Mouse (Mus musculus) layer of hippocampus, adult 9-10 months (tissue): ENCODE results near the gene Mmrn2.
"Not testable (repeated sequence)": the region's sequence is repeated elsewhere in the genome, so short reads cannot be mapped to it uniquely, and the experiment has no call there.

Experiments
- DNase-seq: peaks from one replicate; pipeline ENCODE4 v3.0.0; 2022; ENCODE audit warnings: low spot score

The Mmrn2 gene

GRCm38 (mm10) chr14:34403424-34403823 is 28.2 kb downstream of the Mmrn2 start:
- DNase-seq: no peak

- DNase-seq: no peak
Observed at GRCm38 (mm10) chr14:34410716-34411115, 35.5 kb downstream of the Mmrn2 start.

DNA sequence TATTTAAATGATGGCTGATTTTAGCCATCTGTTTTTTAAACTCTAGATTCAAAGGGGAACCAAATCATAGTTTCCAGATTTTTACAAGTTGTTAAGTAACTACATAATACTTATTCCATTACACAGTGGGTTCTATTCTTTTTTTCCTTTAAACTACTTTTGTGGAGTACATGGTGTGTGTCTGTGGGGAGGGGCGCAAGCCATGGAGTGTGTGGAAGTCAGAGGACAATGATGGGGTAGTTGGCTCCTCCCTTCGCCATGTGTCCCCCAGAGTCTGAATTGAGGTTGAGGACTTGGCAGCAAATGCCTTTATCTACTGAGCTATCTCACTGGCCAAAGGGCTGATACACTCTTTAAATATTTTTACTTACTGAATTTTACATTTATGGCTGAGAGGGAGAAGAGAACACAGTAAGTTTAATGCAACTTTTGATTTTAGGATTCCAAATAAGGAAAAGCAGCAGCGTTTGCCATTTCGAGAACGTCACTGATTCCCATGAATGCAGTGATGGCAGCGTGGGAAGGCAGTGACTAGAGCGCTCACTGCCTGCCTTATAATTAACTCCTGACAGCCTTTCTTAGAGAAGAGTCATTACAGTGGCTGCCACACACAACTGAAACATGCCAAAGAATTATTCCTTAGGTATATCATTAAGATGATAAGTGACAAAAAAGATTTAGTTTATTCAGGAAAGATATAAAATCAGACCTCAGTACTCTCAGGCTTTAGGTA is 37.1 kb downstream of the Mmrn2 start:
- DNase-seq: no peak

GRCm38 (mm10) chr14:34416946-34417345 is 41.7 kb downstream of the Mmrn2 start:
- DNase-seq: not testable (repeated sequence)

DNA sequence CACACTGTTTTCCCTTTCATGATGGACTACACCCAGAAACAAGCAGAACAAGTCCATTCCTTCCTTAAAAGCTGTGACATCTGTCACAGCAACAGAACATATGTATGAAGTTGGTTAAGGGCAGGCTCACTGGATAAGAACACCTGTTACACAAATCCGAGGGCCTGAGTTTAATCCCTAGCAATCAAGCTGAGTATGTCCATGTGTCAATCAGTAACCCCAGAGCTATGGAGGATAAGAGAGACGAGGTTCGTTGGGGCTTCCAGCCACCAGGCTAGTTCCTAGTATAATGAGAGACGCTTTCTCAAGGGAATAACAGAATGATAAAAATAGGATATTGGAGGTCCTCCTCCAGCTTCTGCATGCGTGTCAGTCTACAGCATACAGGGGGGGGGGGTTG is 42.2 kb downstream of the Mmrn2 start:
- DNase-seq: no peak

DNA sequence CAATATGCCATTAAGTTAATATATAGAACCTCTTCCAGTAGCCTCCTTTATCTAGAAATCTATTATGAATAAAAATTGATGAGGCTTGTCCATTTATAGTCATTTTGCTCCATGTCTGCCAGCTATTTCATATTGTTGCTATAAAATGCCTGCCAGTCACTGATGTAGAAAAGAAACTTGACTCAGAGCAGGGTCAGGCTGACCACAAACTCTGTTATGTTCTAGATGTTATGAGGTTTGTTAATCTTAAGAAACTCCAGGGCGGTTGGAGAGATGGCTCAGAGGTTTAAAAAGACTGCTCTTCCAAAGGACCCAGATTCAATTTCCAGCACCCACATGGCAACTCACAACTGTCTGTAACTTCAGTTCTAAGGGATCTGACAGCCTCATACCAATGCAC is 45.8 kb downstream of the Mmrn2 start:
- no peak for DNase-seq

- DNase-seq: no peak
Observed at GRCm38 (mm10) chr14:34428274-34428673, 53.0 kb downstream of the Mmrn2 start.

- no peak for DNase-seq
Observed at GRCm38 (mm10) chr14:34429069-34429468, 53.8 kb downstream of the Mmrn2 start.

DNA sequence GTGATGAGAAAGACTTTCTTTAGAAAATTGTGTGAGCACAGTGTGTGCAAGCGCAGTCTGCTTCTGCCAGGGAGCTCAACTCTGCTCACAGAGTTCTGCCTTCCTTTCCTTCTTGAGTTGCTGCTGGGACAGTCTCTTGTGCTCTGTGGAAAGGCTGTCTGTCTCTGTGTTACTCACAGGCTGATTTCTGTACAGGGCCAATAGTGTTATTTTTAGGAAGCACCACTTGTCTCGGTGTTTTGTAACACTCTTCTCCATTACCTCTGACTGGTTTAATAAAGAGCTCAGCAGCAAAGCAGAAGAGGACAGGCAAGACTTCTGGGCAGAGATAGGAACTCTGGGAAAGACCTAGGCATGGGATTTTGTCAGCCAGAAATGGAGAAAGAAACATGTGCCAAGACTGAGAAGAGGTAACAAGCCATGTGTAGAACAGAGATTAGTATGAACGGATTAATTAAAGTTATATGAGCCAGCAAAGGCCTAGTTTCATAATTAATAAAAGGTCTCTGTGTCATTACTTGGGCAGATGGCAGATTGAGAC is 65.3 kb downstream of the Mmrn2 start:
- no peak for DNase-seq

DNA sequence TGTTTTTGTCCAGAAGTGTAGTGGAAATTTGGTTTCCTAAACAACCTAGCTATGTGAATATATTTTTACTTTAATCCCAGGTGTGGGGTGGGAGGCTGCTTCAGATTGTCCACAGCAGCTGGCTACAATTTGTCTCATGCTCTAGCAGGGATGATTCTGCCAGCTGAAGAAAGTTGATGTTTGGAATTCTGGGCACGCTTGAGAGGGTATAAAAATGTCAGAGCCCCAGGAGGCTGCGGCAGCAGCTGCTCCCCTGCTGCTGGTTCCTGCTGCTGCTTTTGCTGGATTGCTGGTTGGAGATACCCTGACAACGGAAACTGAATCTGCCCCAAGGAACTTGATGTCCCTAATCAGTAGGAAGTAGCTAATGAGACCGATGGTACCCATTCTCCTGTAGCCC is 67.3 kb downstream of the Mmrn2 start:
- DNase-seq: no peak

DNA sequence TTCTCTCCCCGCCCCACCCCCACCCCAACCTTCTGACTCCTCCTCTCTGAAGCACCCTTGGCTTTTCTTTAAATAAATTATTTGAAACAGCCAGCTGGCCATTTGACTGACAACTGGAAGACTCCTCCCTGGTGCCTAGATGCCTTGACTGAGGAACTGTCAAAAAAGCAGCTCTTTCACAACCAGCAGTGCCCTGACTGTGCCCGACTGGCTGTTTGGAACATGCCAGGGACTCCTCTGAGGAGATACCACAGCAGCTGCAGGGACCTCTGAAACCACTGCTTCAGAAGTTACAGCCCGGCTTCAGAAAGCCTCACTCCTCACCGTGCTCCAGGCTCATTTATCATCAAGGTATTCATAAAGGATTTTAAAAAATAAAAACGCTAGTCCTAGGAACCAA is 69.1 kb downstream of the Mmrn2 start:
- DNase-seq: no peak

DNA sequence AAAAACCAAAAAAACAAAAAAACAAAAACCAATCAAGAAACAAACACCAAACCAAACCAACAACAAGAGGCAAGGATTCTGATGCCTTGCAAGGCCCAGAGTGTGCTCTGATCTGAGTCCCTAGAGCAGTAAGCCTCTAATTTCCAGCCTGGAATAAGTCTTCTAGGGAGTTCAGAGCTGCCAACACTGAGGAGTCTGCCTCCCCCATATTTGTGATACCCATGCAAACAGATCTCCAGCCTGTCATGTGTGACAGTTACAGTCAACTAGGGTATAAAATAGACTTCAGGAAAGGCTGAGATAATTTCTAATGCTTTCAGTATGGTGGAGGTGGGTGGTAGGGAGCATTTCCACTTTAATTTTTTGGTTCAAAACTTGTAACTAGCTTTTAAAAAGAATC is 69.7 kb downstream of the Mmrn2 start:
- DNase-seq: no peak

DNA sequence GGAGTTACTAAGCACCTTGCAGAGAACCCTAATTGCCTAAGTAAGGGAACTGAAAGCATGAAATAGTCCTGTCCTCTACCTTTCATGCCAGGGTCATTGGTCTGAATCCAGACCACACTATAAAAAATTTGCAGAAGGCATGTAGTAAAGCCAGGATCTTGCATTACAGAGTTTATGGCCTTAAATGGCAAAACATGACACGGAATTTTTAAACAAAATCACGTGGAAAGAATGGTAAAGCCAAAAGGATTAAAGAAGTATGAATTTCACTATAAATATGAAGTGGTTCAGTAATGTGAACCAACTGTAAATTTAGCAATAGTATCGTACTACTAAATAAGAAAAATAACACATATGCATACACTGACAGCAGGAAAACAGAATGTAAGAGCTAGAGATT is 70.1 kb downstream of the Mmrn2 start:
- DNase-seq: no peak

DNA sequence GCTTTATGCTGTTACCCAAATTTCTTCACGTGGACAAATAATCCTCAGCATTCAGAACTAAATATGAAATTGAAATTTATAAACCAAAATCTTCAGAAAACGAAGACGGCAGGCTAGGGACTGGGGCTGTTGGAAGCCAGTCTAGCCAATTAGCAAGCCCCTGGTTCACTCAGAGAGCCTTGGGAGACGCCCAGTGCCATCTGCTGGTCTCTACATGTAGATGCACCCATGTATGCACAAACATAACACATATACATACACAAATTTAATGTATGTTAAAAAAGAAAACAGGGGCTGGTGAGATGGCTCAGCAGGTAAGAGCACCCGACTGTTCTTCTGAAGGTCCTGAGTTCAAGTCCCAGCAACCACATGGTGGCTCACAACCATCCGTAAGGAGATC is 71.4 kb downstream of the Mmrn2 start:
- DNase-seq: no peak

GRCm38 (mm10) chr14:34447659-34448058 is 72.4 kb downstream of the Mmrn2 start:
- DNase-seq: no peak

DNA sequence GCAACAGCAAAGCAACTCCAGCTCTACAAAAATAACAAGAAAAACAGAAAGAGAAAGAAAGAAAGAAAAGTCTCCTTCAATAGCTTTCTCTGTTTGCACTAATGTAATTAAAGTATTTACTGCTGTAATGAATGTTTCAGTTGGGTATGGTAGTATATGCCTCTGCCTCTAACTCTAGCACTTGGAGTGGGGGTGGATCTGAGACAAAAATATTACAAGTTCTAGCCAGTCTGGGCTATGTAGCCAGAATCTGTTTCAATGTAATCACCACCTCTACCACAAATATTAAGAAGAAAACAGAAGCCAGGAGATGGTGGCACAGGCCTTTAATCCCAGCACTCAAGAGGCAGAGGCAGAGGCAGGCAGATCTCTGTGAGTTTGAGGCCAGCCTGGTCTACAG is 73.1 kb downstream of the Mmrn2 start:
- no peak for DNase-seq

DNA sequence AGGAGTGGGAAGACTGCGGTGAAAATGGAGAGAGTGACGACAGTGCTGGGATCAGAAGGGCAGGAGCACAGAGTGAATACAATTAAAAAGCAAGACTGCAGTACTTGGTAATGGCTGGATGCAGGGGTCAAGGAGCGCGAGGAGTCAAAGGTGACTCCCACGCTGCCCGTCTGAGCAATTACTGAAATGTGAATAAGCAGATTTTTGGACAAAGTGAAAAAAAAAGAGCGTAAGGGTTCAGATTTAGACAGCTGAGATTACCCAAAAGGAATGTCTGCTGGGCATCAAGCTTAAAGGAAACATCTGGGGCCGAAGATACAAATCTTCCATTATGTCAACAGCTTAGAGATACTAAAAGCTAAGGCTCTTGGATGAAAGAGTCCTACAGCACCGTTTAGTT is 74.5 kb downstream of the Mmrn2 start:
- no peak for DNase-seq

- no peak for DNase-seq
Observed at GRCm38 (mm10) chr14:34450451-34450850, 75.2 kb downstream of the Mmrn2 start.

GRCm38 (mm10) chr14:34451872-34452271 is 76.6 kb downstream of the Mmrn2 start:
- DNase-seq: no peak

DNA sequence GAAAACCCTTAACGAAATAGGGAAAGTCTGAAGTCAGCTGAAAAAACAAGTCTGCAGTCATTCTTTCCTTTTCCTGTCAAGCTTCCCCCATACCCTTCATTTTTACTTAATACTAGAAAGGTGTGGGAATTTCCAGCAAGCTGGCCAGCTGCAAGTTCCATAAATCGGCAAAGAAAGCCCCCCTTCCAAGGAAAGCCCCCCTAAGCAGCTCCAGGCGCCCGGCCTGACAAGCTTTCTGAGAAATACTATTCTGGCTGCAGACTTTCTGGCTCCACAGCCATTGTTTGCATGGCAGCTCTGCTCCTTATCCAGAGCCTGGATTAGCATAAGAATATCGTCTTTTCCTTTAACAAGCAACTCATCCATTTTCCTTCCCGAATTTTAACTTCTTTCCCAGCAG is 78.4 kb downstream of the Mmrn2 start:
- DNase-seq: no peak
